Mouse (Mus musculus) intestine, embryonic 16.5 days (tissue): ENCODE results near the gene Rmi2. TPM values are rescaled to one million over a fixed set of nuclear protein-coding genes. Genes with fewer than 3 reads are reported as not detected.
A peak's percentile ranks its signal among the peaks of the same experiment; 100 is the strongest.

Experiments
- ATAC-seq: fragments of 200-750 bp; cut with Nextera tagmentation; 2 replicates; pipeline ENCODE4 v1.8.0; 2017; ENCODE audit warnings: moderate TSS enrichment, moderate library complexity
- H3K27ac ChIP-seq: fragments of 300-500 bp; sonication (generic); 2 replicates; pipeline ENCODE4 v1.5.1; 2014; ENCODE audit warnings: mild to moderate bottlenecking, low read length
- H3K27me3 ChIP-seq: fragments of 300-500 bp; sonication (generic); replicated peaks from 2 replicates; pipeline ENCODE4 v1.6.1; 2014; ENCODE audit warnings: low read length, control low read depth, mixed read lengths; ENCODE audit not compliant: control insufficient read depth, insufficient read depth
- H3K36me3 ChIP-seq: fragments of 300-500 bp; sonication (generic); 2 replicates; pipeline ENCODE4 v1.6.1; 2014; ENCODE audit warnings: low read length, control low read depth; ENCODE audit not compliant: control insufficient read depth, insufficient read depth
- H3K4me1 ChIP-seq: fragments of 300-500 bp; sonication (generic); 2 replicates; pipeline ENCODE4 v1.6.1; 2014; ENCODE audit warnings: low read length, control low read depth, mixed read lengths; ENCODE audit not compliant: control insufficient read depth, insufficient read depth
- H3K4me2 ChIP-seq: fragments of 300-500 bp; sonication (generic); 2 replicates; pipeline ENCODE4 v1.6.1; 2014; ENCODE audit warnings: low read depth, low read length, control low read depth
- H3K4me3 ChIP-seq: fragments of 300-500 bp; sonication (generic); 2 replicates; pipeline ENCODE4 v1.5.1; 2014; ENCODE audit warnings: mild to moderate bottlenecking, low read length
- H3K9ac ChIP-seq: fragments of 300-500 bp; sonication (generic); 2 replicates; pipeline ENCODE4 v1.6.1; 2014; ENCODE audit warnings: low read depth, low read length
- H3K9me3 ChIP-seq: fragments of 300-500 bp; sonication (generic); 2 replicates; pipeline ENCODE4 v1.6.1; 2016; ENCODE audit warnings: low read length, control low read depth; ENCODE audit not compliant: control insufficient read depth
- WGBS: fragments of 180-500 bp; shearing (Covaris S2); extraction: QIAGEN DNeasy Blood & Tissue Kit; methylation state at CpG from one replicate; pipeline ENCODE4 v1.1.7; 2014; 5-methylcytosine and 5-hydroxymethylcytosine counted together
- polyA plus RNA-seq: library from polyadenylated mRNA; unstranded; fragments of >200 nt; fragmentation: Nextera tagmentation; extraction: Ambion mirVana; gene quantifications from 2 replicates; pipeline ENCODE4 v1.2.1, GENCODE M21; 2015

Gene Rmi2
- polyA plus RNA-seq, 1 experiment from 2014 or later, result 2.4 TPM

GRCm38 (mm10) chr16:10893161-10893560 is 58.3 kb downstream of the Rmi2 start:
- Histone ChIP-seq H3K4me3 (no peak overlapping the region), H3K27me3 (no peaks in the 10 kb centered on the region), H3K27ac (no peak overlapping the region), H3K9me3 (0 out of 2 replicates have a peak, but pooled peaks cover 3% of the 10 kb centered on the region), H3K9ac (no peak overlapping the region), H3K4me2 (no peak overlapping the region), H3K36me3 (no peaks in the 10 kb centered on the region), H3K4me1 (no peaks in the 10 kb centered on the region)
- no peak for ATAC-seq
- WGBS, result 78% methylated on average over 4 of the region's 4 CpGs

- Histone ChIP-seq H3K27me3 (no peaks in the 10 kb centered on the region), H3K4me1 (no peaks in the 10 kb centered on the region), H3K4me3 (no peak overlapping the region), H3K9ac (no peak overlapping the region), H3K4me2 (no peak overlapping the region), H3K27ac (no peak overlapping the region), H3K36me3 (no peaks in the 10 kb centered on the region), H3K9me3 (0 out of 2 replicates have a peak, but pooled peaks cover 3% of the 10 kb centered on the region)
- no peak for ATAC-seq
- WGBS, result 77% methylated on average over 3 of the region's 3 CpGs
Observed at GRCm38 (mm10) chr16:10895906-10896305, 61.0 kb downstream of the Rmi2 start.

DNA sequence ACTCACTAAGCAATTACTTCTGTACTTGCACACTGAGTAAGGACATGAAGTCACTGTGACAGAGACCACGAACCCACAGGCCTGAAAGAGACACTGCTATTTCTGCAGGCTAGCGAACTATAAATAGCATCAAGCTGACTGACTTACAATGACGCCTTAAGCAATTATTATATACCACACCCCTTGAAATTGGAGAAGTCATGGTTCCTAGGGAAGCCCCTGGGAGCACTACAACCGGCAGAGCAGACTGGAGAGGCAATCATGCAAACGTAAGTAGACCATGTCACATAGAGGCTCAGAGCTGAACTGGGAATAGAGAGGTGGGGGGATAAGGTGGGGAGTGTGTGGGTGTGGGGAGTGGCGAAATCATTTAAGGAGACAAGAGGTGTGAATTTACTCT is 62.5 kb downstream of the Rmi2 start:
- Histone ChIP-seq H3K4me2 (no peak overlapping the region), H3K9me3 (0 out of 2 replicates have a peak, but pooled peaks cover 3% of the 10 kb centered on the region), H3K4me1 (no peaks in the 10 kb centered on the region), H3K27me3 (no peaks in the 10 kb centered on the region), H3K36me3 (no peaks in the 10 kb centered on the region), H3K4me3 (no peak overlapping the region), H3K27ac (no peak overlapping the region), H3K9ac (no peak overlapping the region)
- ATAC-seq, result no peak
- 48% methylated on average over 6 of the region's 6 CpGs for WGBS

DNA sequence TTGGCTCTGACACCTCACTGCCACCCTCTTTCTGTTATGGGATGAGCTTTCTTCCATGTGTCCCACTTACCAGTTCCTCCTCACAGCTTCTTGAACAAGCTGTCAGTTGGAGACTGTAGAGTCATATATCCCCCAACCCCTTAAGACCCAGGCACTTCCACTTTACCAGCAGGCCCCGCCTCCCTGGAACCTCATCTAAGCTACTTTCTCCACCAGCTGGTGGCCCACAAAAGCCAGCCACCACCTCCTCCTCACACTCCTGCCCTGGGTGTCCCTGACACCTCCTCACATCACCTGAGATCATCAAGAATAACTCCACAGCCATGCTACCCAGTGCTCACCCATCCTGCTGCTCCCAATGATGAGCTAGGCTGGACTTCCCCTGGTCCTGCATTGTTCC is 65.9 kb downstream of the Rmi2 start:
- ATAC-seq, result no peak
- no peak overlapping the region for H3K9ac ChIP-seq
- H3K4me2 ChIP-seq, result no peak overlapping the region
- 93% methylated on average over 1 of the region's 1 CpGs for WGBS
- H3K27me3 ChIP-seq, result no peaks in the 10 kb centered on the region
- no peak overlapping the region for H3K27ac ChIP-seq
- peaks cover 9% of the 10 kb centered on the region for H3K4me1 ChIP-seq
- no peaks in the 10 kb centered on the region for H3K36me3 ChIP-seq
- H3K9me3 ChIP-seq, result 0 out of 2 replicates have a peak, but pooled peaks cover 3% of the 10 kb centered on the region
- no peak overlapping the region for H3K4me3 ChIP-seq

DNA sequence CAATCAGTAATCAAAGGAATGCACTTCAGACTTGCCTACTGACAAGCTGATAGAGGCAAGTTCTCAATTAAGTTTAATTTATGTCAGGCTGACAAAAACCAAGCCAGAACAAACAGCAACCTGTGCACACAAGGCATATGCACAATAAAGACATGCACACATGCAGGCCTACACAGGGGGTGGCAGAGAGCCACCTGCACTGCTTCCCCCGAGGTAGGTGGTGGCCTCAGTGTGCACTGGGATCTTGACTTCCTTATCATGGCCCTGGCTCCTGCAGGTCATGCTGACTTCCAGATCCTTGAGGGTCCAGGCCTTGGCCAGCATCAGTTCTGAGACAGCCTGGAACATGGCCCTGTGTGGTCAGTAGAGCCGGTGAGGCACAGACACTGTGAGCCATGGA is 67.1 kb downstream of the Rmi2 start:
- Histone ChIP-seq H3K27me3 (no peaks in the 10 kb centered on the region), H3K4me2 (no peak overlapping the region), H3K4me1 (peaks cover 11% of the 10 kb centered on the region), H3K9me3 (no peaks in the 10 kb centered on the region), H3K4me3 (no peak overlapping the region), H3K36me3 (no peaks in the 10 kb centered on the region), H3K9ac (no peak overlapping the region), H3K27ac (no peak overlapping the region)
- 66% methylated on average over 2 of the region's 2 CpGs for WGBS
- no peak for ATAC-seq

- peaks cover 11% of the 10 kb centered on the region for H3K4me1 ChIP-seq
- WGBS, result 60% methylated on average over 5 of the region's 5 CpGs
- H3K27me3 ChIP-seq, result no peaks in the 10 kb centered on the region
- H3K4me3 ChIP-seq, result no peak overlapping the region
- H3K36me3 ChIP-seq, result no peaks in the 10 kb centered on the region
- no peak overlapping the region for H3K9ac ChIP-seq
- no peak overlapping the region for H3K27ac ChIP-seq
- no peak for ATAC-seq
- no peak overlapping the region for H3K4me2 ChIP-seq
- no peaks in the 10 kb centered on the region for H3K9me3 ChIP-seq
Observed at GRCm38 (mm10) chr16:10902849-10903248, 68.0 kb downstream of the Rmi2 start.

GRCm38 (mm10) chr16:10905661-10906113 is 70.8 kb downstream of the Rmi2 start:
- peak; percentile 78 for ATAC-seq
- H3K27ac ChIP-seq, result no peak overlapping the region
- H3K9me3 ChIP-seq, result no peaks in the 10 kb centered on the region

DNA sequence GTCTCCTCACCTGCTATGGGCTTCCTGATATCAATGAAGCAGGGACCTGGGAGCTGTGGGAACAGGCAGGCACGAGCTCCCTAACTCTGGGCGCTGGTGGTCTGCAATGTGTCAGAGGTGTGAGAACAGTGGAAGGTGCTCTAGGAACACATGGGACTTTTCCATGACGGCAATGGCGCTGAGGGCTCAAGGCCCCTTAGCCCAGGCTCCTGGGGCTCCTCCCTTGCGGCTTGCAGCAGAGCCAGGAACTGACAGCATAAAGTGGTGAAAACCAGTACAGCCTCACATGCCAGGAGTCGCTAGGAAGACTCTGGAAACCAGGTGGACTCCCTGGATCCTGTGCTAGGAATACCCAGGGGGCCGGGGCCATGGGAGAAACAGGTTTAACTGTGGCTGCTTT is 75.7 kb downstream of the Rmi2 start:
- Histone ChIP-seq H3K9ac (no peak overlapping the region), H3K36me3 (no peaks in the 10 kb centered on the region), H3K4me2 (no peak overlapping the region), H3K9me3 (no peaks in the 10 kb centered on the region), H3K4me1 (peaks cover 3% of the 10 kb centered on the region; the same call in 1 of the 2 replicates), H3K27ac (no peak overlapping the region), H3K4me3 (no peak overlapping the region), H3K27me3 (no peaks in the 10 kb centered on the region)
- ATAC-seq, result no peak
- 67% methylated on average over 7 of the region's 7 CpGs for WGBS

More at GRCm38 (mm10) chr16:10905661-10906113, 70.8 kb downstream of the Rmi2 start:
- no peak overlapping the region for H3K4me2 ChIP-seq
- H3K27me3 ChIP-seq, result no peaks in the 10 kb centered on the region
- H3K4me3 ChIP-seq, result no peak overlapping the region
- H3K9ac ChIP-seq, result no peak overlapping the region
- WGBS, result 36% methylated on average over 5 of the region's 5 CpGs
- H3K4me1 ChIP-seq, result peaks cover 11% of the 10 kb centered on the region
- no peaks in the 10 kb centered on the region for H3K36me3 ChIP-seq

- Histone ChIP-seq H3K4me1 (no peaks in the 10 kb centered on the region), H3K27me3 (no peaks in the 10 kb centered on the region), H3K4me2 (no peak overlapping the region), H3K27ac (no peak overlapping the region), H3K9me3 (no peaks in the 10 kb centered on the region), H3K4me3 (no peak overlapping the region), H3K36me3 (no peaks in the 10 kb centered on the region), H3K9ac (no peak overlapping the region)
- no peak for ATAC-seq
- WGBS, result 77% methylated on average over 2 of the region's 2 CpGs
Observed at GRCm38 (mm10) chr16:10911061-10911460, 76.2 kb downstream of the Rmi2 start.

GRCm38 (mm10) chr16:10915066-10915465 is 80.2 kb downstream of the Rmi2 start:
- 96% methylated on average over 4 of the region's 4 CpGs for WGBS
- H3K9ac ChIP-seq, result no peak overlapping the region
- H3K9me3 ChIP-seq, result no peaks in the 10 kb centered on the region
- no peak overlapping the region for H3K4me2 ChIP-seq
- H3K4me3 ChIP-seq, result no peak overlapping the region
- H3K36me3 ChIP-seq, result no peaks in the 10 kb centered on the region
- peaks cover 3% of the 10 kb centered on the region; the same call in 1 of the 2 replicates for H3K4me1 ChIP-seq
- H3K27me3 ChIP-seq, result no peaks in the 10 kb centered on the region
- ATAC-seq, result no peak
- no peak overlapping the region for H3K27ac ChIP-seq
